Mouse (Mus musculus): ENCODE measurements around the gene Zmiz2. TPM values are rescaled to one million over a fixed set of nuclear protein-coding genes. Genes with fewer than 3 reads are reported as not detected.

The Zmiz2 gene
- polyA plus RNA-seq, 1 experiment: 51.5 TPM

DNA sequence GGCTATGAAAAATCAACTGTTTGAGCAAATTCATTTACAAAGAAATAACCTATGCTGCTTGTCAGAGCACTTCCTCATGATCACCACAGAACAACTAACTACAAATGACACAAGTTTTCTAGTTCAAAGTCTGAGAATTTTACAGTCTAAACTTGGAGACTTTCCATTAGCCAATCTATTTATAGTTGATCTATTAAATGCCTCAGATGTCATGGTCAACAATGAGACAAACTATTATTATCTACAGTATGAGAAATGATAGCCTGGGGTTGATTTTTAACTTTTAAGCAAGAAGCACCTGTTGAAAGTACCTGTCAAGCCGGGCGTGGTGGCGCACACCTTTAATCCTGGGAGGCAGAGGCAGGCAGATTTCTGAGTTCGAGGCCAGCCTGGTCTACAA lies 53.7 kb downstream of the Zmiz2 start:
- no peak for TF ChIP-seq POLR2A (IDR thresholded peaks at IDR 0.05; ENCODE audit: insufficient read depth, low read length)
- no peak for TF ChIP-seq EP300 (IDR thresholded peaks at IDR 0.05; ENCODE audit: insufficient read depth, low read depth, low read length)
- TF ChIP-seq CTCF (IDR thresholded peaks at IDR 0.05; ENCODE audit: low read depth, low read length): no peak
- Histone ChIP-seq H3K27me3 (ENCODE audit: control insufficient read depth, insufficient read depth, low read length, poor library complexity, severe bottlenecking) (no peaks in the 10 kb centered on the region), H3K9me3 (replicated peaks; ENCODE audit: control insufficient read depth, insufficient read depth, low read length, poor library complexity, severe bottlenecking) (no peaks in the 10 kb centered on the region), H3K4me3 (ENCODE audit: low read depth, low read length) (no peak overlapping the region), H3K27ac (ENCODE audit: insufficient read depth, low read length) (no peak overlapping the region), H3K36me3 (ENCODE audit: control insufficient read depth, insufficient read depth, low read length, poor library complexity, severe bottlenecking) (peaks cover 10% of the 10 kb centered on the region), H3K9ac (ENCODE audit: low read depth, poor library complexity, severe bottlenecking) (no peak overlapping the region), H3K4me1 (ENCODE audit: control insufficient read depth, insufficient read depth, low read length) (peaks cover 5% of the 10 kb centered on the region)

DNA sequence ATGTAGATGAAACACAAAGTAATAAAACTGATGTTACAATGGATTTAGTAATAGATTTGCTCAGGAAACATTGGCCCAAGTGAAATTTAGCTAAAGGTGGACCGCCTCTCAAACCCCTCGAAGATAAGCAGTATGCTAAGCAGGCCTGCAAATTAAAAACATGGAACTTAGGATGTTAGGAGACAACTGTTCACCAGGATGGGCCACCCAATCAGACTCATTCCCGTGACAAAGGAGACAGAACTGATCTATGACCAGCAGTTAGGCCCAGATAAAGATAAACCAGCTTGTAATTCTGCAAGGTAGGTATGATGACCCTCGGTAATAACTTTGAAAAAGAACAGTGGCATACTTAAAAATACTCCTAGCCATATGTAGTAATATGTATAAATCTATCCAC lies 54.2 kb downstream of the Zmiz2 start:
- peak overlapping the region; percentile 96 for H3K9ac ChIP-seq (ENCODE audit: low read depth, poor library complexity, severe bottlenecking)
- no peaks in the 10 kb centered on the region for H3K9me3 ChIP-seq (replicated peaks; ENCODE audit: control insufficient read depth, insufficient read depth, low read length, poor library complexity, severe bottlenecking)
- TF ChIP-seq EP300 (IDR thresholded peaks at IDR 0.05; ENCODE audit: insufficient read depth, low read depth, low read length) (no peak), POLR2A (IDR thresholded peaks at IDR 0.05; ENCODE audit: insufficient read depth, low read length) (no peak), CTCF (IDR thresholded peaks at IDR 0.05; ENCODE audit: low read depth, low read length) (no peak)
- peak overlapping the region; percentile 89 for H3K4me3 ChIP-seq (ENCODE audit: low read depth, low read length)
- peak overlapping the region; percentile 4 for H3K27ac ChIP-seq (ENCODE audit: insufficient read depth, low read length)
- H3K36me3 ChIP-seq (ENCODE audit: control insufficient read depth, insufficient read depth, low read length, poor library complexity, severe bottlenecking): peaks cover 4% of the 10 kb centered on the region
- H3K4me1 ChIP-seq (ENCODE audit: control insufficient read depth, insufficient read depth, low read length): peaks cover 5% of the 10 kb centered on the region
- H3K27me3 ChIP-seq (ENCODE audit: control insufficient read depth, insufficient read depth, low read length, poor library complexity, severe bottlenecking): no peaks in the 10 kb centered on the region

DNA sequence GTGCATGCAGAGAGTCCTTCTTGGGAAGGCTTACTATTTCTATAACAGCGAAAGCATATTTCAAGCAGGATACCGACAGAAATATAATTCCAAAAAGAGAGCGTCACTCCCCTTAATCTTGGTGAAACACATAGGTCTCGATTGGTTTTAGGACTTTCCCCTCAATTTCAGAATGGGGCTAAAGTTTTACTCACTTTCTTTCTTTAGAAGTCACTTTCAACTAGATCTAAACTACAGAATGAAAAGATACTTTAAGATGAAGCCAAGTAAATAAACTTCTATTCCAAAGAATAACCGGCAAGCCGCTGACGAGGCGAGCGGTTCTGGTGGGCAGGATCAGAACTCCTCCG lies 54.8 kb downstream of the Zmiz2 start:
- H3K27ac ChIP-seq (ENCODE audit: insufficient read depth, low read length): peak overlapping the region; percentile 4; the same call in 1 of the 2 replicates
- H3K9ac ChIP-seq (ENCODE audit: low read depth, poor library complexity, severe bottlenecking): peak overlapping the region; percentile 96
- no peaks in the 10 kb centered on the region for H3K27me3 ChIP-seq (ENCODE audit: control insufficient read depth, insufficient read depth, low read length, poor library complexity, severe bottlenecking)
- H3K4me1 ChIP-seq (ENCODE audit: control insufficient read depth, insufficient read depth, low read length): peaks cover 5% of the 10 kb centered on the region
- peaks cover 2% of the 10 kb centered on the region; the same call in 1 of the 2 replicates for H3K36me3 ChIP-seq (ENCODE audit: control insufficient read depth, insufficient read depth, low read length, poor library complexity, severe bottlenecking)
- peak overlapping the region; percentile 89 for H3K4me3 ChIP-seq (ENCODE audit: low read depth, low read length)
- H3K9me3 ChIP-seq (replicated peaks; ENCODE audit: control insufficient read depth, insufficient read depth, low read length, poor library complexity, severe bottlenecking): no peaks in the 10 kb centered on the region
- TF ChIP-seq POLR2A (IDR thresholded peaks at IDR 0.05; ENCODE audit: insufficient read depth, low read length) (no peak), EP300 (IDR thresholded peaks at IDR 0.05; ENCODE audit: insufficient read depth, low read depth, low read length) (no peak), CTCF (IDR thresholded peaks at IDR 0.05; ENCODE audit: low read depth, low read length) (no peak)

DNA sequence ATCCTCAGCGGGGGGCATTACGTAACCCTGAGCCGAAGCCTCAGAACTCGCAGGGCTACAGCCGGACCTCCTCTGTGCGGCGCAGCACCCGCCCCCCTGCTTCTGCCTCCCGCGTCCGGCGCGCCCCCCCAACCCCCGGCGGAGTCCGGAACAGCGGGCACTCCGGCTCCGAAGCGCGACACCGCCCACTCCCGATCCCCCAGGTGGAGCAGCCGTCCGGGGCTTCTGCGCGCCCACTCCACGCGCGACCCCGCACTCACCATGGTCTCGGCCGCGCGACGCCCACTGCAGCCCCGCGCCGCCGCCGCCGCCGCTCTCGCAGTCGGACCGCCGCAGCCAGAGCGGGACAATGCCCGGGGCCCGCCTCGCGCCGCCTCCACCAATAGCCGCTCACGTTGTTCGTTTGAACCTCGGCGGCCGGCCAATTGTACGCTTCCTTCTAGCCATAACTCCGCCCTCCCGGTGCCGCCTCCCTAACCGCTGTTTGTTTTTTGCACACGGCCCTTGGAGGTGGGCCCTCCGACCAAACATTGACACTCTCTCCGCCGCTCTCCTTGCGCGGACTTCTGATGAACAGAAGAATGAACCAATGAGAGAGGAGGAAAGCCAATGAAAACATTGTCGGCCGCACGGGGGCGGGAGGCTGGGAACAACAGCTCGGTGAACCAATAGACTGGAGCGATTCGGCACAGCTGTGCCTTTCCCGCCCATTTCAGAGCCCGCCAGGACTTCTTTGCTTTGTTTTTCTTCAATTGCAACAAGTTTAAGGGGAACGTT lies 55.4 kb downstream of the Zmiz2 start, which contains the start of gene H2afv:
H2afv (minus strand) TSS at position 367 of the 777 bp plus-strand sequence.
- no peaks in the 10 kb centered on the region; the same call in 1 of the 2 replicates for H3K36me3 ChIP-seq (ENCODE audit: control insufficient read depth, insufficient read depth, low read length, poor library complexity, severe bottlenecking)
- peak within 1 kb of the TSS; percentile 96 for H3K9ac ChIP-seq (ENCODE audit: low read depth, poor library complexity, severe bottlenecking)
- no peak for TF ChIP-seq CTCF (IDR thresholded peaks at IDR 0.05; ENCODE audit: low read depth, low read length)
- 0 out of 2 replicates have a peak, but pooled peaks have one; percentile 57 for TF ChIP-seq EP300 (IDR thresholded peaks at IDR 0.05; ENCODE audit: insufficient read depth, low read depth, low read length)
- no peaks in the 10 kb centered on the region for H3K9me3 ChIP-seq (replicated peaks; ENCODE audit: control insufficient read depth, insufficient read depth, low read length, poor library complexity, severe bottlenecking)
- peaks cover 5% of the 10 kb centered on the region for H3K4me1 ChIP-seq (ENCODE audit: control insufficient read depth, insufficient read depth, low read length)
- H3K27me3 ChIP-seq (ENCODE audit: control insufficient read depth, insufficient read depth, low read length, poor library complexity, severe bottlenecking): no peaks in the 10 kb centered on the region
- peak within 1 kb of the TSS; percentile 90 for H3K27ac ChIP-seq (ENCODE audit: insufficient read depth, low read length)
- H3K4me3 ChIP-seq (ENCODE audit: low read depth, low read length): peak within 1 kb of the TSS; percentile 89

DNA sequence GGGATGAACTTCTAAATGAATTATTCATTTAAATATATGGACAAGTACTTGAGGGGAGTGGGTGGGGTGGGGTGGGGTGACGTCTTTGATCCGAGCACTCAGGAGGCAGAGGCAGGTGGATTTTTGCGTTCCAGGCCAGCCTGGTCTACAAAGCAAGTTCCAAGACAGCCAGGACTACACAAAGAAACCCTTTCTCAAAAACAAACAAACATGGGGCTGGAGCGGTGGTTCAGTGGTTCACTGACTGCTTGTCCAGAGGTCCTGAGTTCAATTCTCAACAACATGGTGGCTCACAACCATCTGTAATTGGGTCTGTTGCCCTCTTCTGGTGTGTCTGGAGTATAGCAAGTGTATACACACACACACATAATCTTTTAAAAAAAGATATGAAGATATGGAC lies 56.6 kb downstream of the Zmiz2 start:
- no peaks in the 10 kb centered on the region for H3K27me3 ChIP-seq (ENCODE audit: control insufficient read depth, insufficient read depth, low read length, poor library complexity, severe bottlenecking)
- H3K27ac ChIP-seq (ENCODE audit: insufficient read depth, low read length): no peak overlapping the region
- peaks cover 5% of the 10 kb centered on the region for H3K4me1 ChIP-seq (ENCODE audit: control insufficient read depth, insufficient read depth, low read length)
- H3K9me3 ChIP-seq (replicated peaks; ENCODE audit: control insufficient read depth, insufficient read depth, low read length, poor library complexity, severe bottlenecking): no peaks in the 10 kb centered on the region
- H3K36me3 ChIP-seq (ENCODE audit: control insufficient read depth, insufficient read depth, low read length, poor library complexity, severe bottlenecking): no peaks in the 10 kb centered on the region; the same call in 1 of the 2 replicates
- TF ChIP-seq EP300 (IDR thresholded peaks at IDR 0.05; ENCODE audit: insufficient read depth, low read depth, low read length): no peak
- TF ChIP-seq CTCF (IDR thresholded peaks at IDR 0.05; ENCODE audit: low read depth, low read length): no peak
- TF ChIP-seq POLR2A (IDR thresholded peaks at IDR 0.05; ENCODE audit: insufficient read depth, low read length): no peak
- H3K4me3 ChIP-seq (ENCODE audit: low read depth, low read length): no peak overlapping the region
- H3K9ac ChIP-seq (ENCODE audit: low read depth, poor library complexity, severe bottlenecking): peak overlapping the region; percentile 91; the same call in 1 of the 2 replicates

DNA sequence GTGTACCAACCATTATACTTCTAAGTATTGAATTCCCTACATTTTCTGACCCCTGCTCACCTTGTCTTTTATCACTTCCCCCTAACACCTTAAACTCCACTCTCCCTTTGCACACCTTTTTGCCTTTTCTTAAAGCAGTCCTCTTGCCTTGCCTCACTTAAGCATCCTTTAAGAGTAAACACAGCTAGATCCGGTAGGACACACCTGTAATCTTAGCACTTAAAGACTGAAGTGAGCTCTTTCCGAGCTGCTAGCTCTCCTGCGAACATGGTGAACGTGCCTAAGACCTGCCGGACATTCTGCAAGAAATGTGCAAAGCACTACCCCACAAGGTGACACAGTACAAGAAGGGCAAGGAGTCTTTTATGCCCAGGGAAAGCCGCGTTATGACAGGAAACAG lies 57.1 kb downstream of the Zmiz2 start:
- no peak for TF ChIP-seq POLR2A (IDR thresholded peaks at IDR 0.05; ENCODE audit: insufficient read depth, low read length)
- TF ChIP-seq CTCF (IDR thresholded peaks at IDR 0.05; ENCODE audit: low read depth, low read length): no peak
- TF ChIP-seq EP300 (IDR thresholded peaks at IDR 0.05; ENCODE audit: insufficient read depth, low read depth, low read length): no peak
- no peaks in the 10 kb centered on the region; the same call in 1 of the 2 replicates for H3K36me3 ChIP-seq (ENCODE audit: control insufficient read depth, insufficient read depth, low read length, poor library complexity, severe bottlenecking)
- no peaks in the 10 kb centered on the region for H3K9me3 ChIP-seq (replicated peaks; ENCODE audit: control insufficient read depth, insufficient read depth, low read length, poor library complexity, severe bottlenecking)
- no peaks in the 10 kb centered on the region for H3K27me3 ChIP-seq (ENCODE audit: control insufficient read depth, insufficient read depth, low read length, poor library complexity, severe bottlenecking)
- no peak overlapping the region for H3K9ac ChIP-seq (ENCODE audit: low read depth, poor library complexity, severe bottlenecking)
- H3K4me1 ChIP-seq (ENCODE audit: control insufficient read depth, insufficient read depth, low read length): peaks cover 5% of the 10 kb centered on the region
- H3K27ac ChIP-seq (ENCODE audit: insufficient read depth, low read length): no peak overlapping the region
- no peak overlapping the region for H3K4me3 ChIP-seq (ENCODE audit: low read depth, low read length)
